Mouse (Mus musculus) spleen, adult 2 months (tissue): Measurements from ENCODE around the gene Gm42906. TPM values are rescaled to one million over a fixed set of nuclear protein-coding genes. Genes with fewer than 3 reads are reported as not detected.

Experiments used
- DNase-seq, 2 experiments: peaks; one replicate each; pipeline versions ENCODE4 v3.0.0 to v3.0.0-alpha.2; 2012 to 2021; ENCODE audit warnings: low spot score in 2 of 2, low read depth in 1 of 2
- H3K27ac ChIP-seq: fragments of 200-500 bp; 2 replicates; pipeline ENCODE4 v1.5.1; 2012; ENCODE audit warnings: low read length, inconsistent platforms; ENCODE audit not compliant: insufficient read depth
- H3K27me3 ChIP-seq: fragments of 200-500 bp; 2 replicates; pipeline ENCODE4 v1.6.1; 2012; ENCODE audit warnings: mild to moderate bottlenecking, moderate library complexity, low read length, inconsistent platforms; ENCODE audit not compliant: control insufficient read depth, insufficient read depth
- H3K36me3 ChIP-seq: fragments of 200-500 bp; 2 replicates; pipeline ENCODE4 v1.6.1; 2012; ENCODE audit warnings: mild to moderate bottlenecking, low read length, inconsistent platforms; ENCODE audit not compliant: control insufficient read depth, insufficient read depth
- H3K4me1 ChIP-seq: fragments of 200-500 bp; 2 replicates; pipeline ENCODE4 v1.6.1; 2011; ENCODE audit warnings: inconsistent platforms; ENCODE audit not compliant: control insufficient read depth, insufficient read depth, insufficient read length
- H3K4me3 ChIP-seq: fragments of 200-500 bp; 2 replicates; pipeline ENCODE4 v1.5.1; 2011; ENCODE audit warnings: mild to moderate bottlenecking, inconsistent platforms; ENCODE audit not compliant: insufficient read depth, insufficient read length; ENCODE audit errors: extremely low read depth
- CTCF ChIP-seq: fragments of 200-500 bp; IDR thresholded peaks from 2 replicates; pipeline ENCODE4 v1.5.1; 2011; ENCODE audit warnings: mild to moderate bottlenecking, inconsistent platforms; ENCODE audit not compliant: insufficient read depth, insufficient read length, insufficient replicate concordance; ENCODE audit errors: extremely low read depth
- POLR2A ChIP-seq: fragments of 200-500 bp; IDR thresholded peaks from 2 replicates; pipeline ENCODE4 v1.6.1; 2011; ENCODE audit warnings: low read depth, low read length, inconsistent platforms
- WGBS: fragments of 180-500 bp; shearing (Covaris S2); methylation state at CpG from one replicate; pipeline ENCODE4 v1.1.7; 2018; 5-methylcytosine and 5-hydroxymethylcytosine counted together
- polyA plus RNA-seq: library from polyadenylated mRNA; depleted of rRNA; stranded (reverse); fragments of >200 nt; gene quantifications from 2 replicates; pipeline ENCODE4 v1.2.3, GENCODE M21; 2012

Gene Gm42906
- polyA plus RNA-seq, 1 experiment: not detected

DNA sequence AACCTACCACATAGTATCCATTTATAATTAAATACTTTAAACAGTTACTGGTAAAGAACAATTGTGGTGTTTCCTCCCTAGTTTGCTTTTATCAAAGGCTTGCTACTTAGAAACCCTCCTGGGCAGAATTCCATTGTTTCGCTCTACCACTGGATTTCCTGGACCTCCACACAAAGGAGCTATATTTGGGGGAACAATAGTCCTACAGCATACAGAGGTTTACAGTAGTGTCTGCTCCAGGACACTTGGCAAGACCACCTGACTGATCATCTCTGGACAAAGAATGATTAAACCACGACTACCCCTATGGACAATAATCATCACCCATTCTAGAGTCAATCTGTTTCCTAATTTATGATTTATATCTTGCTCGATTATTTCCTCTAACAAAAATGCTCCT is 228.7 kb downstream of the Gm42906 start:
- Histone ChIP-seq H3K27ac (no peak overlapping the region), H3K4me3 (no peak overlapping the region), H3K4me1 (no peaks in the 10 kb centered on the region), H3K27me3 (no peaks in the 10 kb centered on the region), H3K36me3 (no peaks in the 10 kb centered on the region)
- 77% methylated on average over 3 of the region's 3 CpGs for WGBS
- no peak for TF ChIP-seq POLR2A
- no peak for TF ChIP-seq CTCF
- no peak for DNase-seq

DNA sequence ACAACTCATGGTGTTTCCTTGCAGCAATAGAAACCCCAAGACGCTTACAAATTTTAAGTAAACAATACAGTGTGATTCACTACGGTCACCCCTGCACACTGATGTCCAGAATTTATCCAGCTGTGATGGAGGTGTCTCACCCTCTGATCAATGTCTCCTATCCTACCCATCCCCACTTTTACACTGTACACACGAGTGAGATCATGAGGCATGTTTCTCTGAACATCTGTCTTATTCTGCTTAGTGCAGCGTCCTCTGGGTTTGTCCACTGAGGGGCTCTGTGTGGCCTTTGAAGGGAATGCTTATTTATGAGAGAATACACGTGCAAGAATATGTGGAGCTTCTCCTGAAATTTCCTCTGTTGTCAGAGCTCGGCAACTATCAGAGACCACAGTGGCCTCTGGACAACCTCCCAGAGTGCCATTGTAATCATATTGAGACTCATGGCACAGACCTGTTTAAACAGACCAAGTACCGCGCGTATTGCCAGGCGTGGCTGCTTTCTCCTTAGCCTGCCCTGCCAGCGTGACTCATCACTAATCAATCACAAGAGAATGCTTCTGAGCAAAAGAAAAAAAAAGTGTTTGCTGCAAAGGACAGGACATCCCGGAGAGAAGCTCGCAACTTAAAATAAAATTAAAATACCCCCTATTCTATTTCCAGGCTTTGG is 231.2 kb downstream of the Gm42906 start:
- H3K27ac ChIP-seq: no peak overlapping the region

DNA sequence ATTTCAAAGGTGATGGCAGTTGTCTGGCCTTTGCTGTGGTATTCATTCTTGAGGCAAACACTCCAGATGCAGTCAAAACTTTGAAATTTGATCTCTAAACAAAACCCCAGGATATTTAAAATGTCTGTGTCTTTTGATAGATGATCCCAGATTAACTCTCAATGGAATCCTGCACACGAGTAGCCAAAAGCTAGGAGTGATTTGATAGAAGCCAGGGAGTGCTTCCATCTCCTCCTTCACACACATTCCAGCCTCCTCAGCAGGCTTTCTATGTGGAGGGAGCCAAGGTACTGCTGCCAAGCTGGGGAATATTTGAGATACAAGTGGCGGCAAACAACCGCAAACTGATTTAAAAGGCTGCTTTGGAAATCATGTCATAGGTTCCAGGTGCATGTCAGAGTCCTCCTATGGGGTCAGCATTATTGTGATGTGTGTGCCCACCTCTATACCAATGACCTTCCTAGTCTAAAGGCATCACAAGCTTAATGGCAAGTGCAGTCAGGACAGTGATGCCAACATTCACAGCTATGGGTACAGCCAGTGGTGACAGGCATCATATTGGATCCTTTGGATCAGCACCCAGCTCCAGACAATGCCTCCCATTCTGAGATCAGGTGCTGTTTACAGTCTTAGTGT is 234.0 kb downstream of the Gm42906 start:
- DNase-seq: no peak
- Histone ChIP-seq H3K27ac (no peak overlapping the region), H3K36me3 (no peaks in the 10 kb centered on the region), H3K4me3 (no peak overlapping the region), H3K4me1 (no peaks in the 10 kb centered on the region), H3K27me3 (peaks cover 5% of the 10 kb centered on the region)
- WGBS: 91% methylated on average over 3 of the region's 3 CpGs
- no peak for TF ChIP-seq POLR2A
- TF ChIP-seq CTCF: no peak

More for the DNA sequence above, 231.2 kb downstream of the Gm42906 start:
- DNase-seq: no peak
- Histone ChIP-seq H3K36me3 (no peaks in the 10 kb centered on the region), H3K4me1 (no peaks in the 10 kb centered on the region), H3K27me3 (no peaks in the 10 kb centered on the region), H3K4me3 (no peak overlapping the region)
- TF ChIP-seq POLR2A (no peak), CTCF (no peak)
- WGBS: 88% methylated on average over 13 of the region's 13 CpGs

DNA sequence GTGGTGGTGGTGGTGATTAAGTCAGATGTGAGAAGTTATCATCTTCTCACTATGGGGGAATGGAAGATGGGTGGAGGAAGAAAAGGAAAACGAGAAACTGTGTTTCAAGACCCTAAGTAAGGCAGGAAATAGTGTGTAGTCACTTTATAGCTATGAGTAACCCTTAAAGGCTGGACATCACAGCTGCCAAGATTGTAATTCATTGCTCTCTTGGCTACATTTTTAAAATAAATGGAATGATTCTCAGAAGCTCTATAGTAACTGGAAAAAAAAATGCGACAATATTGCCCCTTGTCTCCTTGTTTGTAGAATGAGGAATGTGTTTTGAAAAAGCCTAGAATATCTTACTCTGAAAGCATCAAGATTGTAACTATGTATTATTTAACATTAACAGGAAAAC is 235.7 kb downstream of the Gm42906 start:
- TF ChIP-seq CTCF: no peak
- TF ChIP-seq POLR2A: no peak
- Histone ChIP-seq H3K27ac (no peak overlapping the region), H3K4me1 (no peaks in the 10 kb centered on the region), H3K4me3 (no peak overlapping the region), H3K36me3 (no peaks in the 10 kb centered on the region), H3K27me3 (peaks cover 5% of the 10 kb centered on the region)
- 74% methylated on average over 2 of the region's 2 CpGs for WGBS
- DNase-seq: no peak

DNA sequence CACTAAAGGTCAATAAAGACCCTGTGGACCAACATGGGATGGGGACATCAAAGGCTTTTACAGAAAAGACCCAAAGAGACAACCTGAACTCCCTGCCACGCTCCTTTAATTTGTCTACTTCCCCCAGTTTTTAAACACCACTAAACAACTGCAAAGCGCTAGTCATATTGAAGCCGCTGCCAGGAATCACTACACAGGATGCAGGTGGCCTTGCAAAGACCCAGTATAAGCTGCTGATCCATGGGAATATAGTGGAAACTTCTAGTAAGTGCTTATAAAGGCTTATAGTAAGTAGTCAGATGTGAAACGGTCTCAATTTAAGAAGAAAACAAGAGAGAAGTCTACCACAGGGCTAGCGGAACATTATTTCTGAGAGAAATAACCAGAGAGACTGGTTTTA is 237.2 kb downstream of the Gm42906 start:
- Histone ChIP-seq H3K27me3 (peaks cover 5% of the 10 kb centered on the region), H3K36me3 (no peaks in the 10 kb centered on the region), H3K4me3 (no peak overlapping the region), H3K4me1 (no peaks in the 10 kb centered on the region), H3K27ac (no peak overlapping the region)
- 58% methylated on average over 5 of the region's 5 CpGs for WGBS
- no peak for DNase-seq
- TF ChIP-seq POLR2A (no peak), CTCF (no peak)

DNA sequence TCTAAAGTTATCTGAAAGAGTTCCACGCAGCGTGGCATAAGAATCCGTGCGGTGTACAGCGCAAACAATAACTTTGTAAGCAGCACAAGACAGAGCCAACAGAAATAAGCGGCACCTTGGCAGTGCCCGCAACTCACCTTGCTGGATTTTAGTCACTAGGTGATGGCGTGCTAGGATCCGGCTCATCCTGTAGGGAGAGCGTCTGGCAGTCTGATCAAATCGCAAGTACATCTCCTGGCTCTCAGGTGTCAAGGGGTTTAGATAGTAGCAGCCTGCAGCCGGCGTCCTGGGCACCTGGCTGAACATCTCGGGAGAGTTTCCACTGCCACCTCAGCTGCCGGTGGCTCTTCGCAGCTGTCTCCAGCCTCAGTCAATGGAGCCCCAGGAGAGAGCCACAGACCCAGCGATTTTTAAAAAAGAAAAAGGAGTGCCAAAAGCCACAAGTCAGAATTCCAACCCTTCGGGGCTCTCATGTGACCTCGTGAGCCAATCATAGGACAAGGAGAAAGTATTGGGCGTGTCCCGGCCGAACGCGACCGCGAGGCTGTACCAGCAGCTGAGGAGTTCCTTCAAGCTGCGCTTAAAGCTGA is 238.1 kb downstream of the Gm42906 start:
- H3K4me3 ChIP-seq: peak overlapping the region; percentile 47
- 4% methylated on average over 27 of the region's 27 CpGs for WGBS
- no peak for DNase-seq
- no peak for TF ChIP-seq CTCF
- TF ChIP-seq POLR2A: no peak
- H3K27me3 ChIP-seq: peaks cover 5% of the 10 kb centered on the region
- H3K4me1 ChIP-seq: no peaks in the 10 kb centered on the region
- no peaks in the 10 kb centered on the region for H3K36me3 ChIP-seq
- H3K27ac ChIP-seq: no peak overlapping the region

DNA sequence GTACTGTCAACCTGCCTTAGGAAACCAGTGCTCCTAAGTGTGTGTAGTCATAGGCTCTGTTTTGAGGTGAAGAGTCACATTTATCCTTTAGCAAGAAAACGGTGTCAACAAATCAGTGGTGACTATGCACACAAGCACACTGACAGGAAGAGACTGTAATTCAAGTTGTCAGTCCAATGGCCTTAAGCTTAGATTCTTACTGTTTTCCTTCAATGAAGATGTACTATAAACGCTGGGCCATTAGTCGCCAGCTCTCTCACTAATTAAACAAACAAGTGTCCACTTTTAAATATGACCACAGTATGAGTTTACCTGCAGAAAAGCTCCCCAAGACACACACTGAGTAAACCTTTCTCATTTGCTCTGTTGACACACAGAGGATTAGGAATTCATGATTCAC is 238.6 kb downstream of the Gm42906 start:
- no peak overlapping the region for H3K4me3 ChIP-seq
- no peak for DNase-seq

More for the DNA sequence above, 238.6 kb downstream of the Gm42906 start:
- 26% methylated on average over 3 of the region's 3 CpGs for WGBS
- H3K27me3 ChIP-seq: peaks cover 5% of the 10 kb centered on the region
- TF ChIP-seq CTCF (no peak), POLR2A (no peak)
- no peaks in the 10 kb centered on the region for H3K4me1 ChIP-seq
- H3K36me3 ChIP-seq: no peaks in the 10 kb centered on the region
- H3K27ac ChIP-seq: no peak overlapping the region
